Mouse (Mus musculus) stomach, embryonic 14.5 days (tissue): ENCODE measurements around the gene Radil. TPM values are rescaled to one million over a fixed set of nuclear protein-coding genes. Genes with fewer than 3 reads are reported as not detected.

ENCODE experiments used
- ATAC-seq: fragments of 200-750 bp; cut with Nextera tagmentation; 2 replicates; pipeline ENCODE4 v1.8.0; 2017; ENCODE audit warnings: low read depth, moderate TSS enrichment; ENCODE audit not compliant: insufficient number of reproducible peaks, insufficient read depth, low FRiP score
- H3K27ac ChIP-seq: fragments of 300-500 bp; sonication (generic); 2 replicates; pipeline ENCODE4 v1.5.1; 2014; ENCODE audit warnings: mild to moderate bottlenecking, low read length, moderate library complexity, mixed read lengths
- H3K27me3 ChIP-seq: fragments of 300-500 bp; sonication (generic); 2 replicates; pipeline ENCODE4 v1.6.1; 2014; ENCODE audit warnings: low read length, control low read depth, mixed read lengths; ENCODE audit not compliant: control insufficient read depth, insufficient read depth
- H3K36me3 ChIP-seq: fragments of 300-500 bp; sonication (generic); 2 replicates; pipeline ENCODE4 v1.6.1; 2014; ENCODE audit warnings: mild to moderate bottlenecking, control low read depth, low read length, moderate library complexity, mixed read lengths; ENCODE audit not compliant: control insufficient read depth, insufficient read depth
- H3K4me1 ChIP-seq: fragments of 300-500 bp; sonication (generic); 2 replicates; pipeline ENCODE4 v1.6.1; 2014; ENCODE audit warnings: low read length, control low read depth, mixed read lengths; ENCODE audit not compliant: control insufficient read depth, insufficient read depth
- H3K4me2 ChIP-seq: fragments of 300-500 bp; sonication (generic); replicated peaks from 2 replicates; pipeline ENCODE4 v1.6.1; 2014; ENCODE audit warnings: low read depth, low read length, control low read depth
- H3K4me3 ChIP-seq: fragments of 300-500 bp; sonication (generic); 2 replicates; pipeline ENCODE4 v1.5.1; 2014; ENCODE audit warnings: low read depth, low read length, control low read depth
- H3K9ac ChIP-seq: fragments of 300-500 bp; sonication (generic); replicated peaks from 2 replicates; pipeline ENCODE4 v1.6.1; 2014; ENCODE audit warnings: low read depth, mild to moderate bottlenecking, control low read depth, low read length, moderate library complexity, mixed read lengths
- H3K9me3 ChIP-seq: fragments of 300-500 bp; sonication (generic); 2 replicates; pipeline ENCODE4 v1.6.1; 2016; ENCODE audit warnings: low read depth, low read length, control low read depth; ENCODE audit not compliant: control insufficient read depth
- WGBS: fragments of 180-500 bp; shearing (Covaris S2); extraction: QIAGEN DNeasy Blood & Tissue Kit; methylation state at CpG from one replicate; pipeline ENCODE4 v1.1.7; 2014; 5-methylcytosine and 5-hydroxymethylcytosine counted together
- polyA plus RNA-seq: library from polyadenylated mRNA; unstranded; fragments of >200 nt; fragmentation: Nextera tagmentation; extraction: Ambion mirVana; gene quantifications from 2 replicates; pipeline ENCODE4 v1.2.1, GENCODE M21; 2014

The Radil gene
- polyA plus RNA-seq, 1 experiment from 2014 or later = 1.6 TPM

DNA sequence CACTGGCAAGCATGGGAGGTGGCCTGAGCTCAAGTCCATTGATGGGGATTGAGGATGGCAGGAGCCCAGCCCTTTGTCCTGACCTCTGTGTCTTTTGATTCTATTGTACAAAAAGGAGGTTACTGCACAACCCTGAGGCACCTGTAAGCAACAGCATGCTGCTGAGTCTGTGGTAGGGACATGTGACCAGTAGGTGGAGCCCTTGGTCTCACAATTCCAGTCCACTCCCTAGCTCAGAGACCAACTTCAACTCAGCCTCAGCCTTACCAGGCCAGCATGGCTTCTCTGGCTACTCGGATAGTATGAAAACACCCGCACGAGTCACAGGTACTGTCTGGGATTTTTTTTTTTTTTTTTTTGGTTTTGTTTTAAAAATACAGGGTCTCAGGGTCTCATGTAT is 48.5 kb downstream of the Radil start:
- 0% methylated on average over 3 of the region's 3 CpGs for WGBS
- no peaks in the 10 kb centered on the region for H3K9me3 ChIP-seq

DNA sequence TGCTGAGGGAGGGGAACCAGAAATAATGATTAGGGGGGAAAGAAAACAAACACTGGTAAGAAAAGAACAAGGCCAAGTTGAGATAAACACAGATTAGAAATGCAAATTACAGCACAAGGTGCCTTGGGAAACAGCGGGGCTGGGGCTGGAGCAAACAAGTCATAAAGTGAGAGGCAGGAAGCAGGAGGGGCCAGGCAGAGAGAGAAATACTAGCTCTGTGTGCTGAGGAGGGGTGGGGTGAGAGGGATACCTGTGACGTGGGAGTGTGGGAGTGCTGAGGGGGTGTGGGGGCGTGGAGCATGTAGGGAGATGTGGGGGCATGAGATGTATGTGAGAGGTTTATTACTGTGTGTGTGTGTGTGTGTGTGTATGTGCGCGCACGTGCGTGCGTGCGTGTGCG is 50.0 kb downstream of the Radil start:
- WGBS = 70% methylated on average over 10 of the region's 10 CpGs
- Histone ChIP-seq H3K4me1 (peaks cover 3% of the 10 kb centered on the region; the same call in 1 of the 2 replicates), H3K27me3 (no peaks in the 10 kb centered on the region), H3K36me3 (no peaks in the 10 kb centered on the region), H3K9ac (no peak overlapping the region), H3K9me3 (no peaks in the 10 kb centered on the region), H3K4me2 (no peak overlapping the region), H3K27ac (no peak overlapping the region), H3K4me3 (no peak overlapping the region)
- 0 out of 2 replicates have a peak, but pooled peaks have one; percentile 26 for ATAC-seq

More for the DNA sequence above, 48.5 kb downstream of the Radil start:
- Histone ChIP-seq H3K4me3 (no peak overlapping the region), H3K36me3 (no peaks in the 10 kb centered on the region), H3K4me1 (peaks cover 3% of the 10 kb centered on the region; the same call in 1 of the 2 replicates), H3K27me3 (no peaks in the 10 kb centered on the region), H3K9ac (no peak overlapping the region), H3K4me2 (no peak overlapping the region), H3K27ac (no peak overlapping the region)
- ATAC-seq = peak; percentile 73

DNA sequence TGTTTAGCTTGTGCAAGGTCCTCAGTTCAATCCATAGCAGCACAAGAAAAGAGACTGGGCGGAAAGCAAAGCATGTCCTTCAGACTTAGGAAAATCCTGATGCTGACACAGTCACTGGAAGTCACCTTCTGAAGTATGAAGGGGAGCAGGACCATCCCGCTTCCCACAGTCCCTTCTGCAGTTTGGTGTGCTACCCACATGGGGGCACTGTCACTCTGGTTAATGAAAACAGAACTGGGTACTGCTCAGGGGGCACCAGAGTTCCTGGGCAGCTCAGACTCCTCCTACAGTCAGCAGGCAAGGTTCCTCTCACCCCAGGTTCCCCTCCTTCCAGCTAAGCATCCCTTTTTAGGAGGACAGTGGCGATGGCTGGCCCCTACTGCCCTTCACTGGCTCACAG is 51.9 kb downstream of the Radil start:
- Histone ChIP-seq H3K27ac (no peak overlapping the region), H3K4me1 (peaks cover 3% of the 10 kb centered on the region; the same call in 1 of the 2 replicates), H3K27me3 (no peaks in the 10 kb centered on the region), H3K9ac (no peak overlapping the region), H3K4me3 (no peak overlapping the region), H3K36me3 (no peaks in the 10 kb centered on the region), H3K9me3 (no peaks in the 10 kb centered on the region), H3K4me2 (no peak overlapping the region)
- ATAC-seq = no peak
- 52% methylated on average over 3 of the region's 3 CpGs for WGBS

DNA sequence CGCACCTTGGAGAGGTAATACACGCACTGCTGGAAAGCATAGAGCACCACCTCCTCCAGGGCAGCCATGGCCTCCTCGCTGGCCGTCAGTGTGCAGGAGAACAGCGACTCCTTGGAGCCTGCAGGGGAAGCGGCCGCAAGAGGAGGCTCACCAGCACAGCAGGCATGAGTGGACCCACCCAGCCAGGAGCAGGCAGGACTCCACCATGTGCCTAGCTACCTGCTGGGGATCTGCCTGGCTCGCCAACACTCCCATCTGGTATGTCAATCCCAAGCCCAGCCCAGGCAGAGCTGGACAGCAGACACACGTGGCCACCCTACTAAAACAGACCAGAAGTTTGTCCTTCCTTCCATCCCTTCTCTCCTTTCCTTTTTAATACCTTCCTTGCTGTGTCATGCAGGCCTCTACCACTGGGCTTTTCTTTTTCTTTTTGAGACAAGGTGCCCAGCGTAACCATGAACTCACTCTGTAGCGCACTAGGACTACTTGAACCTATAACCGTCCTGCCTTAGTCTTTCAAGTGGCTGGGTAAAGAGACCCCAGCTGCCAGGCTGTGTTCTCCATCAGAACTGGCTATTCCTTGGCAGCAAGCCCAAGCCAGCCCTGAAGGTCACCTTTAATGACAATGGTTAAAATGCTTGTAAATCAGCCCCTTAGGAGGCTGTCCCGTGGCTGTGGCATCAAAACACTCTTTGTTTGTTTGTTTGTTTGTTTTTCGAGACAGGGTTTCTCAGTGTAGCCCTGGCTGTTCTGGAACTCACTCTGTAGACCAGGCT is 55.4 kb downstream of the Radil start:
- WGBS = 59% methylated on average over 14 of the region's 14 CpGs
- H3K9ac ChIP-seq = no peak overlapping the region
- H3K27me3 ChIP-seq = no peaks in the 10 kb centered on the region
- H3K4me1 ChIP-seq = no peaks in the 10 kb centered on the region
- no peaks in the 10 kb centered on the region for H3K36me3 ChIP-seq
- no peaks in the 10 kb centered on the region for H3K9me3 ChIP-seq
- H3K27ac ChIP-seq = no peak overlapping the region
- no peak overlapping the region for H3K4me3 ChIP-seq
- H3K4me2 ChIP-seq = no peak overlapping the region
- ATAC-seq = 0 out of 2 replicates have a peak, but pooled peaks have one; percentile 12

DNA sequence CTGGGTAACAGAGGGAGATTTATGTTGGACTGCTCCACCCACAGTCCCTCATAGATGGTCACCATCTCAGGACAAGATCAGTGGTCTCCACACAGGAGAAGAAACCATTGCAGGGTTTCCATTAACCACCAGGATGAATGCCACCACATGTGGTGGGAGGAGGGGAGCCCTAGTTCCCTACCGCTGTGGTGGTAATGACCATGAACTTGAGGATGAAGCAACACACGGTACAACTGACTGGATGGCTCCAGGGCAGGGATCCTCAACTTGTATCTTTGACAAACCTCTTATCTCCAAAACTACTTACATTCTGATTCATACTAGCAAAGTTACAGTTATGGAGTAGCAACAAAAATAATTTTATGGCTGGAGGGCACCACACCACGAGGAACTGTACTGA is 57.6 kb downstream of the Radil start:
- H3K9me3 ChIP-seq = no peaks in the 10 kb centered on the region
- H3K4me1 ChIP-seq = no peaks in the 10 kb centered on the region
- H3K4me2 ChIP-seq = no peak overlapping the region
- H3K36me3 ChIP-seq = no peaks in the 10 kb centered on the region
- H3K9ac ChIP-seq = no peak overlapping the region
- H3K27ac ChIP-seq = no peak overlapping the region
- no peak overlapping the region for H3K4me3 ChIP-seq
- H3K27me3 ChIP-seq = no peaks in the 10 kb centered on the region
- 84% methylated on average over 3 of the region's 3 CpGs for WGBS
- no peak for ATAC-seq

DNA sequence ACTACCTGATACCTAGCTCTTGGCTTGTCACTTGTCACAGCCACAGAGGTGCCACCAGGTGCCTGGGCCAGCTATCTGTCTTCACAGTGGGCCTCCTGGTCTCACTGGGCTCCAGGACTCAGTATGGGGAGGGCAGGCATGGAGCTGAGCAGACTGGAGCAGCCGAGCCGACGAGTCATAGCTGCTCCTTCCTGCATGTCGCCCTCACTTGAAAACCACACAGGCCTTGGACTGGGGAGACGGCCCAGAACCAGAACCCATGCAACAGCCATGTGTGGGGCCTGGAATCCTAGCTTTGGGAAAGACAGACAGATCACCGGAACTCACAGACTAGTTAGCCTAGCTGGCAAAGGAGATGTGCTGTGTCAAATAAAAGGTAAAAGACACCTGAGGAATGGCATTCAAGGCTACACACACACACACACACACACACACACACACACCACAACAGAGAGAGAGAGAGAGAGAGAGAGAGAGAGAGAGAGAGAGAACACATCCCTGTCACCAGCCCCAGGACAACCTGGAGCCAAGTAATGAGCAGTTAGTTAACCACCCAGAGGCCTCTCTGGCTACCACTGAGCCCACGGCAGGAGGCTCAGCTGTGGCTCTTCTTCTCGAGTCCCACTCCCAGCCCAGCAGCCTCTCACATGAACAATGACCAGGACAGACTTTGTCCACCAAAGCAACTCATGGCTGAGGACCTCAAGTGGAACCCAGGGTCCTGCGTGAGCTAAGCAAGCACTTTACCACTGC is 60.8 kb downstream of the Radil start:
- no peaks in the 10 kb centered on the region for H3K36me3 ChIP-seq
- no peak overlapping the region for H3K4me2 ChIP-seq
- H3K9ac ChIP-seq = no peak overlapping the region
- no peaks in the 10 kb centered on the region for H3K9me3 ChIP-seq
- no peak overlapping the region for H3K4me3 ChIP-seq
- no peak overlapping the region for H3K27ac ChIP-seq
- ATAC-seq = no peak
- H3K4me1 ChIP-seq = no peaks in the 10 kb centered on the region
- 71% methylated on average over 9 of the region's 9 CpGs for WGBS
- no peaks in the 10 kb centered on the region for H3K27me3 ChIP-seq

DNA sequence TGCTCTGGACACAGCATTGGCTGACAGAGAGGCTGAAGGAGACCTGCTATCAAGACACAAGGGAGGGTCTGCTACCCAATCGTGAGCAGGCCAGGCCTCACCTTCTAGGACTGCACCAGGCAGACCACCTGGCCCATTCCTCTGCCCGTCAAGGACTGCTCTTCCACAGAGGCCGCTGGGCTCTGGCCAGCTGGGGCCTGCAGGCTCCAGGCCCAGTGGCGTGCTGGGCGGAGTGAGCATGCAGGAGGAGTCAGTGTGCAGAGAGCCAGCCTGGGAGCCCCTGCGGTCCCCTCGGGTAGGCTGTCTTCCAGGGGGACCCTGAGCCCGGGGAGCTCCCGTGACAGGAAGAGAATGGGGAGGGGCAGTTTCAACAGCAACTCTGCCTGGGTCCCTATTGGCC is 64.2 kb downstream of the Radil start:
- Histone ChIP-seq H3K27ac (no peak overlapping the region), H3K4me2 (no peak overlapping the region), H3K4me1 (no peaks in the 10 kb centered on the region), H3K4me3 (no peak overlapping the region), H3K36me3 (no peaks in the 10 kb centered on the region), H3K9ac (no peak overlapping the region), H3K27me3 (no peaks in the 10 kb centered on the region), H3K9me3 (no peaks in the 10 kb centered on the region)
- 48% methylated on average over 9 of the region's 9 CpGs for WGBS
- no peak for ATAC-seq

DNA sequence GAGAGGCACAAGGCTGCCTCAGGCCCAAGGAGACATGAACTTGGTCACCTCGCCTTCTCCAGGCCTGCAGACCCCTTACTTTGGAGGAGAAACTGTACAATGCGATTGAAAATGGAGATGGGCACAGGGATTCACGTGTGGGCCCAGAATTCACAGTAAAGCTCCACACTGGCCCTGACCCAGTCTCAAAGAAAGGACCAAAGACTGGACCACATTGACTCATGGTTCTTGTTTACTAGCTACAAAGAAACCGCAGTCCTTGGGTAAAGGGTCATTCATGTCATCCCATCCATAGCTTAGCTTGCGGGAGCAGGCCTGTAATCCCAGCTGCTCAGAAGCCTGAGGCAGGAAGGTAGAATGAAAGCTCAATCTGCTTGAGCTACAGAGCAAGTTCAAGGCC is 67.3 kb downstream of the Radil start:
- WGBS = 92% methylated on average over 5 of the region's 5 CpGs
- Histone ChIP-seq H3K9me3 (no peaks in the 10 kb centered on the region), H3K9ac (no peak overlapping the region), H3K4me3 (no peak overlapping the region), H3K36me3 (no peaks in the 10 kb centered on the region), H3K4me2 (no peak overlapping the region), H3K4me1 (no peaks in the 10 kb centered on the region), H3K27me3 (no peaks in the 10 kb centered on the region), H3K27ac (no peak overlapping the region)
- no peak for ATAC-seq
